Mouse (Mus musculus) erythroid progenitor cell, adult 5-6 weeks (primary cell): ENCODE measurements at regions not wholly inside any gene's neighbourhood (a gene's known extent, or its start where the extent isn't known, plus 50 kb on each side); places are given as distances from the start of the nearest gene placed in this dataset.

ENCODE experiments used
- ATAC-seq: replicated peaks from 2 replicates; pipeline ENCODE4 v1.8.0; 2016; ENCODE audit warnings: moderate number of reproducible peaks, mild to moderate bottlenecking, moderate TSS enrichment, inconsistent platforms; ENCODE audit not compliant: poor library complexity, low FRiP score, severe bottlenecking

DNA sequence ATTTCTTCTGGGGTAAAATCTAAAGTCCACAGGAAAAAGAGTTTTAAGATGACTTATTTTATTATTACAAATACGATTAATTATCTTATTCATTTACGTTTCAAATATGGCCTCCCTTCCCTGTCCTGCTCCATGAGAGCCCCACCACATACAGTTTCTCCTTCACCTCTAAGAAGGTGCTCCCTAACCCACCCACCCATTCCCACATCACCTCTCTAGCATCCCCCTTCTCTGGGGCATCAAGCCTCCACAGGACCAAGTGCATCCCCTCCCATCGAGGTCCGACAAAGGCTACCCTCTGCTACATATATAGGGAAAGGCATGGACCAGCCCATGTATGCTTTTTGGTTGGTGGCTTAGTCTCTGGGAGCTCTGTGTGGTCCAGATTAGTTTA lies 300.2 kb upstream of the Gpc5 start:
- no peak for ATAC-seq

DNA sequence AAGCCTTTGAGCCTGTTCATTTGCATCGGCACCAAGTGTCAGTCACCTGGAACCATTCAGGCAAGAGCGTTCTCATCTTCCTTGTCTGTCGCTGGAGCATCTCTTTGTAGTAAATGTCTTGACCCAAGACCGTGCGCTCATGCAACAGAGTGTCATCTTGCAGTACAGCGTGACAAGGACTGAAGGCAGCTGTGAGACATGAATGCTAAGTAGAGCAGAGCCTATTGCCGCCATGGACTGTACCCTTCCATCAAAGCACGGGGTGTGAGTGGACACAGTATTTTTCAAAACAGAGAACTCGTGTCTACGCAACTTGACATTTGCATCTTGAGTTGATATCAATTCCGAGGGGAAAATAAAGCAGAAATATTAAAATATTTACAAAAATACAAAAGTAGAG lies 287.4 kb upstream of the Gpc5 start:
- no peak for ATAC-seq

DNA sequence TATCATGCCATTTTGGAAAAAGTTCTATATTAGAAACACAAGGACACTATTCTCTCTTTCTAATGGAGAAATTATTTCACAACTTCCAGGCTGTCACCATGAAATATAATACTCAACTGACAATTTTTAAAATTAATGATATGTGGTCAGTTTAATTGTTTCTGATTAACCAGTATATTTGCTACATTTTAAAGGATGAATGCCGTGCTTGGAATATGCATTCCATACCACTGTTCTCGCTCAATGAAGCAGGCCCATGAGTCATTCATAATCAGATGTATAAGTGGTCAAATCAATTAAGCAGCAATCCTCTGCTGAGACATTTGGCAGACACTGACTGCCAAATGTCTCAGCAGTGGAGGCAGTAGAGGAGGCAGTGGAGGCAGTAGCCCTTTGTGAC lies 283.4 kb upstream of the Gpc5 start:
- no peak for ATAC-seq

DNA sequence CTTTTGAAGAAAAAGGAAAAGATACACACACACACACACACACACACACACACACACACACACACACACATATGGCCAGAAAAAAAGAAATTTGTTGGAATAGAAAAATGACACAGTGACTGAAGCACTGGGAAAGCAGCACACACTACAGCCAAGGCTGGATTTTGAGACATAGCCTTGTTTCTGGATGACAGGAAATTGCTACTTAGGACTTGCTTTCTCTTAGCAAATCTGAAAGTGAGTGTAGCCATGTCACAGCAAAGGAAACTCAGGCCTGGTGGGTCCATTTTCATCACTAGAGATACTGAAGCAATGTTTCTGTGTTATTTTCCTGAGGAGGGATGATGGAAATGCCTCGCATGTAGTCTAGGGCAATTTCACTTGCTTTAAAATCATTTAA lies 271.3 kb upstream of the Gpc5 start:
- ATAC-seq, result no peak

DNA sequence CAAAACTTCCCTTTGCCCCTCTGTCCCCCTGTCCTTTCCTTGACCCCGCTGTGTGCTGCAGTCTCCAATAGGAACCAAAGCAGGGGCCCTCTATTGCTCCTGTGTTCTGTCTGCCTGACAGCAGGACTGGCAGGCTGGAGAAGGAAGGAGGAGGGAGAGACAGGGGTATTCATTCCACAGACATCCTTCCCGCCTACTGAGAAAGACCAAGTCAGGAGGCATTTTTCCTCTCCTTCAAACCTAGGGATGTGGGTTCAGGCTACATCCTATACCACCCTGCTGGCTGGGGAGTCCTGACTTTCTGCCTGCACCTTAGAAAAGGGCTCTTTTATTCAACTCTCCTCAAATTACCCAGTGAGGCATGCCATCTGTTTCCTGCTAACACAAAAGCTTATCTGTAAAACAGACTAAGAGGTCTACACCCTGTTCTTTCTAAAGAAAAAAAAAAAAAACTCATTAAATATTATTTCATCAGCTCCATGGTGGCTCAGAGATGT lies 270.9 kb upstream of the Gpc5 start:
- no peak for ATAC-seq

DNA sequence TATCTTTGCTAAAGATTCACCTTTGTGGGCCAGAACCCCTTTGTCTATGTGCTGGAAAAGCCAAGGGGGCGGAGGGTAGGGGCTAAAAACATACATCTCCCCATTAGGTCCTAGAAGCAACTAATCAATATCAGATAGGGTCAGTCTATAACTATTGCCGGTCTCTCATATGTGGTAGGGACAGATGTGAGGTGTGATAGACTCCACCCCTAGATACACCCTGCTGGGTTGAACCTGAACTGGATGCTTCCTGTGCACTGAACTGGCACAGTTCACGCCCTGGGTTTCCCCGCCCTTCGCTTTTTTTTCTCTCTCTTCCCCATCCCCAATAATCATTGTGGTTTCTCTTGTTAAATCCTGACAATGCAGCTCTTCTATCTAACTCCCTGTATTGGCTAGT lies 270.3 kb upstream of the Gpc5 start:
- no peak for ATAC-seq

DNA sequence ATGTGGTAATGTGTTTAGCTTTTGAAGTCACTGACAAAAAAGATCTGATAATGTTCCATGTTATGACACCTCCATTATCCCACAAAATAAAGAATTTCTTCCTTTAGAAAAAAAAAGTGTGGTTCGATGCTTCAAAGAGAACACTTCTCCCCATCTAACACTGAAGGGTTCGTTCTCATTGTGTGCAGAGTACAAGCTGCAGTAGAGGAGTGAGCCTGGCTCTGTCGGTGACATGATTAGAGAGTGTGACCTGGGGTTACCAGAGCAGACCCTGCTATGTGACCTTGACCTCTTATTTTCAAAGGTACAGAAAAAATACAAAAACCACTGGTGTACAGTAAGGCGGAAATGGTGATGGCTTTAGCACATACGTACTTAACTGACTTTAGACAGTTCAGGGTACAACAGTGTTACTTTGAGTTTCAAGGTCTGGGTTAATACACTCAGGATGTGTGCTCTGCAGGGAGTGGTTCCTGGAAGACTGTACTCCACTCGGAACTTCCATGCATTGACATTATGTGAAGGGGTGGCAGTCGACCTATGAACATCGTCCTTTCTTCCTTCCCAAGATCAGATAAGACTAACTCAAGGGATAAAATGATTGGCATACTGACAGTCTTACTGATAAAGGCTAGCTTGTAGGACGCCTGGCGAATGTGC lies 265.2 kb upstream of the Gpc5 start:
- ATAC-seq, result no peak

DNA sequence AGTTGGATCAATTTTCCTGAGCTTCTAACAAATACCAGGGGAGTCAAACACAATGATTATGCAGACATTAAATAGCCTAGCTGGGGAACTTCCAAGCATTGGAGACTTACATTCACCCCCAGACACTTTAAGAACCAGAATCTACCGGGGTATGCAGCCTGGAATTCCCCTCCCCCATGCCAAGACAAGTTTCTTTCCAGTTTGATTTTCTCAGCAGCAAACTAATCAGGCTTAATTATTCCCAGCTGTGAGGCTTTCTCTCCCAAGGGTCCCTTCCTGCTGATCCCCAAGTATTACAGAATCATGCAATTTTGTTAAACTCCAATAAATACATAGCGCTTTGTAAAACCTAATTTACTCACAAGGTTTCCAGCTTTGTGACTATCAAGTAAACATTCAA lies 262.7 kb upstream of the Gpc5 start:
- ATAC-seq, result no peak

DNA sequence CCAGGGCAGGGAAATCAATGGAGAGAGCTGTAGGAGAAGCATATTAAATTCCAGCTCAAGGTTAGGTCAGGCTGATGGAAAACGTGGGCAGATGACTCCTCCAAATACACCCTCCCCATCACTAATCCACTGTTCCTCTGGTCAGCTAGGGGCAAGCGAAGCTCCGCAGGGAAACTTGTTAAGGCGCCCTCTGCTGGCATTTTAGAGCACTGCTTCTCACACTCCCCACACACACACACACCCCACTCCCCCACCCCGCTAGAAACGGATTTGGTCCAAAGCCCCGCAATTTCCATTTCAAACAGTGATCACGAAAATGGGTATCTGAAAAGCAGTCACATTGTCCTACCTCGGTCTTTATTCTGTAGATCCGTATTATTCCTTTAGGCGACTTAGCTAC lies 259.0 kb upstream of the Gpc5 start:
- ATAC-seq, result no peak

DNA sequence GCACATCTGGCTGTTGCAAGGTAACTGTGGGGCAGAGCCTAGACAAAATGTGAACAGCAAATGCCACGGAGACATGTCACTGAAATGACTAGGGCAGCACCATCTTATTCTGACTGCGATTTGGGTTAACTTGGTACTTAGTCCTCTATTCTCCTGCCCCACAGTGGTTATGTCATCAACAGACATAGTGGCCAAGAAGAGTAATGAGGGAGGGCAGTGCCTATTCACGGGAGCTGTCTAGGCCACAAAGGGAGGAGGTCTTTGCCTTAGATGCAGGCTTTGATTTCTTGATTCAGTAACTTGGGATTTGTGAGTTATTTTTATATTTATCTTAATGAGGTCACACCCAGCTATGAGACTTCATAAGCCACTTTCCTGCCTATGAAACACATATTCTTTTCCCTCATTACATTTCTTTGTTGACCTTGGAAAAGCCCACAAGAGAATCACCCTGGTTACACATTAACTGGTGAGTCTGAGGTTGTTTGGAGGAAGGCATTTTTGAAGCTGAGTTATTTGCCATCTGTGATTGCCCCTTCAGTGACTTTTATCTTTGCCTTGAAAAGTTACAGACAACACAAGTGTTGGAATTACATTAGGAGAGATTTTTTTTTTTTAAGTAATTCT lies 255.2 kb upstream of the Gpc5 start:
- no peak for ATAC-seq

DNA sequence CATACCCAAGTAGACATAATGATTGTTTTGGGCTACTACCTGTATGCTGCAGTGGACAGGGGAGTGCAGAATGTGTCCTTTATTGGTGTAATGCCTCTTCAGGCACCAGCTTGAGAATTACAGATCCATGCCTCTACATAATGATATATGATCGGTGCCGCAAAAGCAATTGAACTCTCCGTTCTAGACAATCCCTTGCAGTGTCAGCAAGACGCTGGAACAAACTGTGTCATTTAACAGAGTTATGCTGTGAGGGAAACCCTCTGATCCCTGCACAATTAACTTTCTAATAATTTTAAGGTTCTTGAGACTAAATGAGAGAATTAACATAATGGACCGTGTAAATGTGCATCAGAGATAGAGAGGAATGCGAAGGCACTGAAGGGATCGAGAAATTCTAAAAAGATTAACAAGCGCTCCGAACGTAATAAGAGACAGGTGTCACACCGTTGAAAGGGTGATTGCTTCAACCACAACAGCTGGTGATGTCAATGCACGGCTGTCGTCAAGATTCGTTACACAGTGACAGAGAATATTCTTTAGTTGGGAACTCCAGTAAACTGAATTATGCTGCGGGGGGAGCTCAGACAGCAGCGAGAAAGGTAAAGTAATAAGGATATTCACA lies 254.3 kb upstream of the Gpc5 start:
- ATAC-seq, result no peak

DNA sequence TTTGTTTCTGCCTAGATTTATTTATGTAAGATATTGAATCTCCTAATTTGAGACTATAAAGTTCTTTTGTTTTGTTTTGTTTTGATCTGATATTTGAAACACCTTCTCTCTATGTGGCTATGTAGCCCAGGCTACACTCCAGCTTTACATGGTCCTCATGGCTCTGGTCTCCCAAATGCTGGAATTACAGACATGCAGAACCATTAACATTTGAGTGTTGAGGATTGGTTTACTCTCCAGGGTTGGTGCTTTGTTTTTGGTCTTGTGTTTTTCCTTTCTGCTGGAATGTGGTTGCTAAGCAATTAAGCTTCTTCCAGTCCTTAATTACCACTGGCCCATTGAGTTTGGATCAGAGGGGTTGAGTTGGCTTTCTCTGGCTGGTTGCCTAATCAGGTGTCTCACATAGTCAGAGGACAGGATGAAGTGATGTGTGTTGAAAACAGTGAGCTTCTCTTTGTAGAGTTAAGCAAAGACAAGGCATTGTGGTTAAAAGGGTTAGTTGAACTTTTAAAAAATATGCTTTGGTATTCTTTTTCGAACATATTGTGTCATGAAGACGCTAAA lies 252.6 kb upstream of the Gpc5 start:
- ATAC-seq, result no peak

DNA sequence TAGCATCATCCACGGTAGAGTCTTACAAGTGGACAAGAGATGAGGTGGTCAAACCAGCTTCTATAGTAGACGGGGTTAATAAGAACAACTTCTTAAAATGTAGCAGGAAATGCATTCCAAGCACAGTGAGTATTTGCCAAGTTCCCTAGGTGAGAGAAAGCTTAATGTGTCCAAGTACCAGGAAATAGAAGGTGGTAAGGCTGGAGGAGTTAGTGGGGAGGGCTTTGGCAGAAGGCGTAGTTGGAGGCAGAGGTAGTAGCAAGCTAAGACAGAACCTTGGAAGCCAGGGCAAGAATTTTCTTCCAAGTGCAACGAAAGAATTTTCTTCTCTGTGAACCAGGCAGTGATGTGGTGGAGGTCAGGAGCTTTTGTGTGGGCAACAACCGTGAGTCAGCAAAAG lies 251.2 kb upstream of the Gpc5 start:
- ATAC-seq, result no peak

DNA sequence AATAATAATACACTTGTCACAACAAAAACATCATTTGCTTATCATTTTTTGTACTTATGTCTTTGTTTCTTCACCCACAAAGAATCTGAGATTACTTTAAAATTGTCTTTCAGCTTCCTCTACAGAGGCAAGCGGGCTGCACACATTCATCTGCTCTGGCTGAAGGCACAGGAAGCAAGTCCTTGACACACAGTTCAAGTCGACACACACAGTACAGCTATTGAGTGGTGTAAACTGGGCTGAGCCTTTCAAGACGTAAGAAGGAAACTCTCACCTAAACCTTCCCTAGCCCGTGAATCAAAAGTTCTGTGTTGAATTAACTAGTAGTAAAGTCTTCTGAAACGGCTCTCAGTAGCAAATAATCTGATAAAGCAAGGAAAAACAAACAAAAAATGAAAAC lies 250.5 kb upstream of the Gpc5 start:
- no peak for ATAC-seq

DNA sequence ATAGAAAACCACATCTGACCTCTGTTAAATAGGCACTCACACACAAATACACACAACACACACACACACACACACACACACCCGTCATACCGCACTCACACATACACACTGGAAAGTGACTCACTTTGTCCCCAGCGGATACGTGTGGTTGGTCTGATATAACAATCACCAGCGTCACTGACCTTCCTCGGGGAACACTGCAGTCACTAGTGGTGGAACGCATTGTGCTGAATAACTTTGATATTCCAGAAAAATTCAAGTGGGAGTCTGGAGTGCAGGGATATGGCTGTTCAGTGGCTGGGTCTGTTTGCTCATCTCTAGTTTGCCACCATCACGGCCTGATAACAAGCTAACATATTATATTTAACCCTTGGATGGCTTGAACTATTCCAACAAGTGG lies 249.7 kb upstream of the Gpc5 start:
- no peak for ATAC-seq

DNA sequence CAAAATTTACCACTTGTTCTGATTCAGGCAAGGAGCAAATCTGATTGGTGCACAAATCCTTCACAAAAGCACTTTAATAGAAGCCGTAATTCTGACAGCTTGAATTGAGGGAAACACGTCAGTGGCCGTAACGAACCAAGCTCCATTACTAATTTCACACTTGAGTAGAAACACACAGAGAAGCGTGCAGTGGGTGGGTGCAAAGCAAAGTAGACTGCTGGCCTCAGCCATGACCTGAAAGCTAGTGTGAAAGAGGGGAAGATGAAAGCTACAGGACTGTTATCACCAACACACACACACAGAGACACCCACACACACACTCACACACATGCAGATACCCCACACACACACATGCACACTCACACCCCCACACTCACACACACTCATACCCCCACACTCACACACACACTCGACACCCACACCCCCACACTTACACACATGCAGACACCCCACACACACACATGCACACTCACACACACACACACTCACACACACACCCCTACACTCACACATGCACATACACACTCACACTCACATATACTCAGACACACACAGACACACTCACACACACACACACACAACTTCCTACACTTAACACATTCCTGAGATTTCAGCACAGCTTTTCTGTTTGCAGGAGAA lies 248.8 kb upstream of the Gpc5 start:
- ATAC-seq, result no peak

DNA sequence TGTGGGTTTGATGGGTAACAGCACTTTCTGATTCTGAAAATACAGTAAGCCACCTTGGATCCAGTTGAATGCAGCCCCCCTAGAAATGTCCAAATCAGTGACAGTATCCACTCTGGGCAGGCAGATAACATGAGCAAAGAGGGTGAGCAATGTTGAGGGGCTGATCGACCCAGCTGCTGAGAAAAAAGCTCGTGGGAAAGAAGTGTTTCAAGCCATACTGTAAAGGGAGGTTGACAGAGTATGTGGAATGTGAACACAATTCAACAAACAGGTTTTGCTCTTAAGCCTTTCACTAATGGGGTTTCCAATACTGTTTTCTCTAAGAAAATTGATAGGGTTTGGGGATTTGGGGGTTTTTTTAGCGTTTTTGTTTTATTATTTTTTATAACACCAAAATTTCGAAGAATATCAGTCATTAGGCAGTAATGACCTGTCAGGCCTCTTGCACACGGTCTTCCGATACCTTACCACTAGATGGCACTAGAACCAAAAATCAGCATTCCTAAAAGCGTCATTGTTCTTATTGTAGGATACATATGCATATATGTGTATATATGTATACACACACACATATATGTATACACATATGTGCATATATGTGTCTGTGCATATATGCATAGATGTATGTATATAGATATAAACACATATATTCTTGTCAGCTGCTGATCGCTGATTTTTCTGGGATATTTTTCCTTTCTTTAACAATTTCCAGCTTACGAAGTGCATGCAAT lies 237.5 kb upstream of the Gpc5 start:
- ATAC-seq, result no peak

DNA sequence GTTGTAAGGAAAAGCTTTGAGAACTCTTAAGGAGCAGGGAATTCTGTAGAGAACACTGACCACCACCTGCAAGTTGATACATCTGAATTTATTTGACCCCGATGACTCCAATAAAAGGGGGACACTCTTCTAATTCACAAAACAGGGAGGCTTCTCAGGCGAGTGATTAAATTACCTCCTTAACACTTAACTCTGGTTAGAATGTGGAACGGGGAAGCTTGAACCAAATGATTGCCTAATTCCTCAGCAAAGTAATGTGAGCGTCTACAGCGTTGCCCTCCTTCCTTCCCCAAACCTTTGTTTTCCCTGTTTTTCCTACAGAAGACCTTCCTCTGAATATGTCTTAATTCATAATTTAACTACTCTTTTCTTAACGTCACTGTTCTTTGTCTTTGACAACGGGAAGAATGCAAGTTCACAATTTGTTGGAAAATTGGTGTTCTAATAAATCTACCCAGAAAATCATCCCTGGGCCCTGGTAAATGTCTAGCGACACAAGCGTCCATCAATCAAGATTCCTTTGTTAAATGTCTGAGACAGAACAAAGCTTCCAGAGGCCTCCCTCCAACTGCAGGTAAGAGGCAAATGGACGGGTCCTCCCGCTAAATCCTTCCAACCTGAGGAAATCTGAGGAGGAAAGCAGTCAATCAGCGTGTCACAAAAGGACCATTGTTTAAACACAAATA lies 236.8 kb upstream of the Gpc5 start:
- ATAC-seq, result no peak

DNA sequence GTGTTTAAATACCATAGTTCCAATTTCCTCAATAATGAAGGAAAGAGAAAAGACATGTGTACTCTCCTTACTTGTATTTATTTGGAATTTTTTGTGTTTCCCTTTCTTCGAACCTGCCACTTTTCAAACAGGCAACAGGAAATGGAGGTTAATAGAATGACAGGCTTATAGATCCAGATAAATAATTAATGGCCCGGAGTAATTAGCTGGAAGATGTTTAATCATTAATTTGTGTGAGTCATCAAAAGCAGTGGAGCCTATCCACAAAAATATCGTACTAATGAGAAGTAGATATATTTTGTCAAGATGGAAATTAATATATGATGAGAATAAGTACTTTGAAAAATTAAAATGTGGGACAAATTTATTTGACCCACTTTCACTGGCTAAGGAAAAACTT lies 236.3 kb upstream of the Gpc5 start:
- no peak for ATAC-seq
